Mouse (Mus musculus) ES-E14 (cell line): ENCODE data around the gene Cmas.

Experiments
- MAFK ChIP-seq: IDR thresholded peaks from 2 replicates; pipeline ENCODE4 v1.6.1; 2014; ENCODE audit warnings: mild to moderate bottlenecking, low read depth, low read length, inconsistent platforms; ENCODE audit not compliant: insufficient read depth
- ZC3H11A ChIP-seq: IDR thresholded peaks from 2 replicates; pipeline ENCODE4 v1.6.1; 2012; ENCODE audit warnings: low read depth, mild to moderate bottlenecking, inconsistent platforms, low read length, borderline replicate concordance

DNA sequence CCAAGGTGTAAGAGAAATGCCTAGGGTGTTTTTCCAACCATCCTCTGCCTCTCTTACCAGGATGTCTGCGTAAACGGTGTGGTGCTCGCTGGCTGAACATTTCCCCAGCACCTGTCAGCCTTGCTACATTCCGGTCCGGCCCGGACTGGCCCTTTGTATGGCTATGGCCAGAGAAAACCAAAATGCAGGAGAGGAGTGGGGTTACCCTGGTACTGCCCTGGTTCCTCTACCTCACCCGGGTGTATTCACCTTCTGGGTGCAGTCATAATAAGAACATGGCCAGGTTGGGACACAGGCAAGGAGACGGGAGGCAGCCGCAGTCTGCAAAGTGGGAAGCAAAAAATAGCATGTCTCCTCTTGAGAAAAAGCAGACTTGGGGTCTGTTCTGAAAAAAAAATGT is 38.6 kb downstream of the Cmas start:
- TF ChIP-seq MAFK (no peak), ZC3H11A (no peak)
